Mouse (Mus musculus) intestine, embryonic 15.5 days (tissue): ENCODE measurements around the gene Rps27rt. TPM values are rescaled to one million over a fixed set of nuclear protein-coding genes. Genes with fewer than 3 reads are reported as not detected.
A peak's percentile ranks its signal among the peaks of the same experiment; 100 is the strongest.

ENCODE experiments used
- ATAC-seq: fragments of 200-750 bp; cut with Nextera tagmentation; 2 replicates; pipeline ENCODE4 v1.8.0; 2017; ENCODE audit warnings: moderate TSS enrichment, moderate library complexity
- H3K27ac ChIP-seq: fragments of 300-500 bp; sonication (generic); 2 replicates; pipeline ENCODE4 v1.5.1; 2015; ENCODE audit warnings: mild to moderate bottlenecking, inconsistent platforms
- H3K27me3 ChIP-seq: fragments of 300-500 bp; sonication (generic); replicated peaks from 2 replicates; pipeline ENCODE4 v1.6.1; 2015; ENCODE audit warnings: inconsistent platforms
- H3K36me3 ChIP-seq: fragments of 300-500 bp; sonication (generic); 2 replicates; pipeline ENCODE4 v1.6.1; 2015; ENCODE audit warnings: inconsistent platforms
- H3K4me1 ChIP-seq: fragments of 300-500 bp; sonication (generic); replicated peaks from 2 replicates; pipeline ENCODE4 v1.6.1; 2015; ENCODE audit warnings: inconsistent platforms
- H3K4me2 ChIP-seq: fragments of 300-500 bp; sonication (generic); replicated peaks from 2 replicates; pipeline ENCODE4 v1.6.1; 2015; ENCODE audit warnings: mild to moderate bottlenecking, inconsistent platforms
- H3K4me3 ChIP-seq: fragments of 300-500 bp; sonication (generic); replicated peaks from 2 replicates; pipeline ENCODE4 v1.5.1; 2015; ENCODE audit warnings: inconsistent platforms
- H3K9ac ChIP-seq: fragments of 300-500 bp; sonication (generic); 2 replicates; pipeline ENCODE4 v1.6.1; 2015; ENCODE audit warnings: inconsistent platforms
- H3K9me3 ChIP-seq: fragments of 300-500 bp; sonication (generic); 2 replicates; pipeline ENCODE4 v1.6.1; 2016; ENCODE audit warnings: inconsistent platforms
- WGBS: fragments of 180-500 bp; shearing (Covaris S2); methylation state at CpG from one replicate; pipeline ENCODE4 v1.1.7; 2015; 5-methylcytosine and 5-hydroxymethylcytosine counted together
- polyA plus RNA-seq: library from polyadenylated mRNA; unstranded; fragments of >200 nt; fragmentation: Nextera tagmentation; extraction: Ambion mirVana; gene quantifications from 2 replicates; pipeline ENCODE4 v1.2.1, GENCODE M21; 2015

The Rps27rt gene
- polyA plus RNA-seq, 1 experiment from 2014 or later, result 549 TPM

GRCm38 (mm10) chr9:114935321-114935720 is 47.2 kb downstream of the Rps27rt start:
- H3K9me3 ChIP-seq, result no peaks in the 10 kb centered on the region
- H3K4me1 ChIP-seq, result peaks cover 7% of the 10 kb centered on the region; the same call in 1 of the 2 replicates
- H3K9ac ChIP-seq, result no peak overlapping the region
- no peak overlapping the region for H3K4me2 ChIP-seq
- no peaks in the 10 kb centered on the region for H3K27me3 ChIP-seq
- WGBS, result 89% methylated on average over 4 of the region's 4 CpGs
- no peaks in the 10 kb centered on the region for H3K36me3 ChIP-seq
- no peak overlapping the region for H3K4me3 ChIP-seq
- no peak for ATAC-seq
- no peak overlapping the region for H3K27ac ChIP-seq

- no peak; the same call in 1 of the 2 replicates for ATAC-seq
- H3K4me3 ChIP-seq, result peak overlapping the region; percentile 79; the same call in 1 of the 2 replicates
- no peak overlapping the region for H3K9ac ChIP-seq
- no peaks in the 10 kb centered on the region for H3K9me3 ChIP-seq
- H3K36me3 ChIP-seq, result no peaks in the 10 kb centered on the region
- 57% methylated on average over 11 of the region's 11 CpGs for WGBS
- H3K4me2 ChIP-seq, result peak overlapping the region; percentile 95
- H3K27ac ChIP-seq, result no peak overlapping the region
- peaks cover 7% of the 10 kb centered on the region; the same call in 1 of the 2 replicates for H3K4me1 ChIP-seq
- H3K27me3 ChIP-seq, result no peaks in the 10 kb centered on the region
Measured at GRCm38 (mm10) chr9:114934231-114934630, 48.3 kb downstream of the Rps27rt start.

- peak; percentile 99 for ATAC-seq
- under 1% methylated on average over 30 of the region's 30 CpGs for WGBS
- H3K9me3 ChIP-seq, result no peaks in the 10 kb centered on the region
Measured at GRCm38 (mm10) chr9:114933723-114934171, 48.8 kb downstream of the Rps27rt start, which contains the start of gene Gpd1l. Gene Gpd1l, minus strand, starts transcription at chr9:114933987.

DNA sequence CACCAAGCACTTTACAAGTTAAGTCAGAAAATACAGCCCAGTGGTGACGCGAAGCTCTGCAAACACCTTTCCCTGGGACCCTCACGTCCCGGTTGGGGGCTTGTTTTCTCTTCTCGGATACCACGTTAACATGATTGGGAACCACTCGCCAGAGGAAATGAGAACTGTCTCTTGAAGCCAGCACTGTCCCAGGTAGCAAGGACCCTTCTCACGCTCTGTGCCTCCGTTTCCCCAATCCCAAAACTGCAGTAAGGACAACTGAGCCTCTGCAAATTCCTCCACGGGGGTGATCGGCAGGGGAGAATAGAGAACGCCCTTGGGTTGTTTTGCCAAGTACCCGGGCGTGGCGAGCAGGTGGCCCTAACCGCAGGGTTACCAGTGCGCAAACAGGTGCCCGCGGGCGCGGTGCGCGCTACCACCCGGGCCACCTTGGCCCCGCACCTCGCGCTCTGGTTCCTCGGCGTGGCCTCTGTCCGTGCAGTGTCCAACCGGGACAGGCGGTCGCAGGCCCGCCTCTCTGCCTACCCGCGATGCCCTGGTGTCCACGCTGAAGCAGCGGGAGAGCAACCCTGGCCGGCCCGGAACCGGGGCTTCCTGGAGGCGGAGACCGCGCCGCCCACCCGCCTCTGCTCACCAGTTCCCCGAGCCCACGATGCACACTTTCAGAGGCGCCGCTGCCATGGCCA is 49.4 kb downstream of the Rps27rt start:
- peaks cover 7% of the 10 kb centered on the region; the same call in 1 of the 2 replicates for H3K4me1 ChIP-seq
- H3K4me3 ChIP-seq, result peak overlapping the region; percentile 79
- 0% methylated on average over 49 of the region's 50 CpGs for WGBS
- peak overlapping the region; percentile 95 for H3K4me2 ChIP-seq
- no peaks in the 10 kb centered on the region for H3K9me3 ChIP-seq
- no peaks in the 10 kb centered on the region for H3K27me3 ChIP-seq
- peak; percentile 45 for ATAC-seq
- H3K9ac ChIP-seq, result peak overlapping the region; percentile 72
- H3K36me3 ChIP-seq, result no peaks in the 10 kb centered on the region
- peak overlapping the region; percentile 82 for H3K27ac ChIP-seq

More at GRCm38 (mm10) chr9:114933723-114934171, 48.8 kb downstream of the Rps27rt start, which contains the start of gene Gpd1l:
- Histone ChIP-seq H3K9ac (peak within 1 kb of the TSS; percentile 72), H3K4me2 (peak within 1 kb of the TSS; percentile 95), H3K4me3 (peak within 1 kb of the TSS; percentile 79), H3K27me3 (no peaks in the 10 kb centered on the region), H3K36me3 (no peaks in the 10 kb centered on the region), H3K27ac (peak within 1 kb of the TSS; percentile 82), H3K4me1 (peaks cover 7% of the 10 kb centered on the region; the same call in 1 of the 2 replicates)

DNA sequence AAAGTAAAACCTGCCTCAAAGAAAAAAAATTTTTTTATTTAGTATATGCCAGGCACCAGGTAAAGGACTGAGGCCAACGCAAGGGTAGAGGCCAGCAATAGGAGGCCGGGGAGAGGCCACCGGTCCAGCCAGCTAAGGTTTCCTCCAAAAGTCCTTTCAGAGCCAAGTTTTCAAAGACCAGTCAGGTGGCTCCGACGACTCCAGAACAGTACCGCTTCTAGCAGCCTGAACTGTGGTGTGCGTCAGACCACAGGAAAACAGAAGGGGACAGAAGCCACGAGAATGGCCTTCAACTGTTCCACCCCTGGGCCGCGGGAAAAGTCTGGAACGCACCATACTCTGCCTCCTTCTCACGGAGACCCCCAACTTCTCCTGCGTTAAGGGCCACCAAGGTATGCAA is 49.9 kb downstream of the Rps27rt start:
- H3K4me3 ChIP-seq, result peak overlapping the region; percentile 79
- H3K27ac ChIP-seq, result no peak overlapping the region
- H3K36me3 ChIP-seq, result no peaks in the 10 kb centered on the region
- H3K4me1 ChIP-seq, result peaks cover 7% of the 10 kb centered on the region; the same call in 1 of the 2 replicates
- H3K9ac ChIP-seq, result peak overlapping the region; percentile 72
- WGBS, result 21% methylated on average over 13 of the region's 13 CpGs
- H3K9me3 ChIP-seq, result no peaks in the 10 kb centered on the region
- no peak for ATAC-seq
- H3K27me3 ChIP-seq, result no peaks in the 10 kb centered on the region
- H3K4me2 ChIP-seq, result peak overlapping the region; percentile 95

Other genes starting within 250 kb of the Rps27rt start
- 89.8 and 100 TPM in 2 replicates for gene Cmtm7, start 200.9 kb downstream of the Rps27rt start, polyA plus RNA-seq
- gene Cmtm8, start 138.6 kb downstream of the Rps27rt start, polyA plus RNA-seq, result 56.6 and 63.0 TPM in 2 replicates
- 20.3 and 21.8 TPM in 2 replicates for gene Gpd1l, start 48.8 kb downstream of the Rps27rt start, polyA plus RNA-seq
- gene Osbpl10, start 4.2 kb downstream of the Rps27rt start, polyA plus RNA-seq, result 2.5 and 2.9 TPM in 2 replicates